8 mouse cellular contexts compared by ENCODE assay signal in genomic region chr8:9977573-9978314, GRCm38 (mm10). TPM values are rescaled to one million over a fixed set of nuclear protein-coding genes. Genes with fewer than 3 reads are reported as not detected.
DNase-seq lines count a peak whose midpoint lies in the region; ATAC-seq lines count a peak whose summit lies in the region.

TSS of gene Lig4 (minus strand) at chr8:9977686.
TSS of gene Abhd13 (plus strand) at chr8:9977707.

- under 1% methylated on average over 56 of the region's 68 CpGs for WGBS in hindbrain, embryonic 12.5 days

- peaks cover 33% of the 10 kb centered on the region for H3K4me1 ChIP-seq in hindbrain, embryonic 12.5 days

- H3K4me2 ChIP-seq in hindbrain, embryonic 12.5 days (replicated peaks): peak within 1 kb of the TSS; percentile 67

- peaks cover 8% of the 10 kb centered on the region for H3K36me3 ChIP-seq in hindbrain, embryonic 12.5 days

- H3K4me3 ChIP-seq in hindbrain, embryonic 12.5 days: peak within 1 kb of the TSS; percentile 95

- peak within 1 kb of the TSS; percentile 91 for H3K27ac ChIP-seq in hindbrain, embryonic 12.5 days

- peak within 1 kb of the TSS; percentile 95 for H3K9ac ChIP-seq in hindbrain, embryonic 12.5 days

- H3K9me3 ChIP-seq in hindbrain, embryonic 12.5 days (replicated peaks): no peaks in the 10 kb centered on the region

- peak; percentile 55 for ATAC-seq in hindbrain, embryonic 12.5 days (ENCODE audit: low FRiP score)

- H3K27me3 ChIP-seq in hindbrain, embryonic 12.5 days: no peaks in the 10 kb centered on the region

- peak; percentile 98 for DNase-seq in NIH3T3 (ENCODE audit: low read depth)
- DNase-seq in cerebellum, postnatal 10 days: peak; percentile 99
- DNase-seq in frontal cortex, postnatal 10 days (ENCODE audit: low spot score in 2 of 2): peak; percentile 96 to 98
- DNase-seq in layer of hippocampus, postnatal 14 days (ENCODE audit: low spot score in 2 of 2): peak; percentile 99
- peak; percentile 99 for DNase-seq in lung, postnatal 14 days
- peak; percentile 97 for DNase-seq in retina, adult 2 months (ENCODE audit: low read depth, low spot score)
- DNase-seq in thymus, postnatal 36 days: peak; percentile 99

RNA-seq across cellular contexts. Expression of gene Lig4, which starts in this region (rescaled TPM):
- 9.7 and 11.3 TPM in 2 replicates for polyA plus RNA-seq in hindbrain, embryonic 12.5 days (2016; fragmentation: Nextera tagmentation; extraction: Ambion mirVana)
- total RNA-seq in layer of hippocampus, postnatal 14 days (2021): 10 to 100 TPM; 10.8 to 10.9 TPM

RNA-seq across cellular contexts. Expression of gene Abhd13, which starts in this region (rescaled TPM):
- polyA plus RNA-seq in hindbrain, embryonic 12.5 days (2016; fragmentation: Nextera tagmentation; extraction: Ambion mirVana): 19.2 and 21.3 TPM in 2 replicates
- total RNA-seq in layer of hippocampus, postnatal 14 days (2021): 10 to 100 TPM; 28.4 to 31.7 TPM

Comparison
In these comparisons a context has a peak if more than half of its experiments do, and no peak if none do; other contexts are left out.
1. Peak in every context shown above with its lines: DNase-seq, ATAC-seq, H3K4me3 ChIP-seq and H3K27ac ChIP-seq.